Mouse (Mus musculus) limb, embryonic 14.5 days (tissue): ENCODE results near the gene Foxb2. TPM values are rescaled to one million over a fixed set of nuclear protein-coding genes. Genes with fewer than 3 reads are reported as not detected.
A peak's percentile ranks its signal among the peaks of the same experiment; 100 is the strongest.

ENCODE experiments used
- ATAC-seq: fragments of 200-750 bp; cut with Nextera tagmentation; 2 replicates; pipeline ENCODE4 v1.8.0; 2017; ENCODE audit warnings: low read depth, moderate number of reproducible peaks, moderate TSS enrichment; ENCODE audit not compliant: low FRiP score
- DNase-seq: peaks from one replicate; pipeline ENCODE4 v3.0.0-alpha.2; 2015; ENCODE audit warnings: low spot score
- H3K27ac ChIP-seq: fragments of 300-500 bp; sonication (generic); replicated peaks from 2 replicates; pipeline ENCODE4 v1.5.1; 2014; ENCODE audit warnings: low read depth, mild to moderate bottlenecking, low read length, moderate library complexity, mixed read lengths
- H3K27me3 ChIP-seq: fragments of 300-500 bp; sonication (generic); 2 replicates; pipeline ENCODE4 v1.6.1; 2014; ENCODE audit warnings: low read length, mixed read lengths; ENCODE audit not compliant: control insufficient read depth, insufficient read depth
- H3K36me3 ChIP-seq: fragments of 300-500 bp; sonication (generic); 2 replicates; pipeline ENCODE4 v1.6.1; 2014; ENCODE audit warnings: mild to moderate bottlenecking, low read length, moderate library complexity, mixed read lengths; ENCODE audit not compliant: control insufficient read depth, insufficient read depth
- H3K4me1 ChIP-seq: fragments of 300-500 bp; sonication (generic); 2 replicates; pipeline ENCODE4 v1.6.1; 2014; ENCODE audit warnings: antibody characterized with exemption, low read length, mixed read lengths; ENCODE audit not compliant: control insufficient read depth, insufficient read depth
- H3K4me2 ChIP-seq: fragments of 300-500 bp; sonication (generic); replicated peaks from 2 replicates; pipeline ENCODE4 v1.6.1; 2014; ENCODE audit warnings: low read depth, mild to moderate bottlenecking, low read length, moderate library complexity; ENCODE audit not compliant: severe bottlenecking
- H3K4me3 ChIP-seq: fragments of 300-500 bp; sonication (generic); replicated peaks from 2 replicates; pipeline ENCODE4 v1.5.1; 2014; ENCODE audit warnings: low read length
- H3K9ac ChIP-seq: fragments of 300-500 bp; sonication (generic); 2 replicates; pipeline ENCODE4 v1.6.1; 2014; ENCODE audit warnings: mild to moderate bottlenecking, low read depth, low read length, moderate library complexity; ENCODE audit not compliant: severe bottlenecking
- H3K9me3 ChIP-seq: fragments of 300-500 bp; sonication (generic); 2 replicates; pipeline ENCODE4 v1.6.1; 2016; ENCODE audit warnings: low read length; ENCODE audit not compliant: control insufficient read depth
- POLR2A ChIP-seq: fragments of 200-500 bp; IDR thresholded peaks from 2 replicates; pipeline ENCODE4 v1.8.0; 2012; ENCODE audit warnings: inconsistent platforms, mild to moderate bottlenecking, moderate library complexity, borderline replicate concordance; ENCODE audit not compliant: insufficient read depth, insufficient read length; ENCODE audit errors: extremely low read depth
- WGBS: fragments of 180-500 bp; shearing (Covaris S2); extraction: QIAGEN DNeasy Blood & Tissue Kit; methylation state at CpG from one replicate; pipeline ENCODE4 v1.1.7; 2014; 5-methylcytosine and 5-hydroxymethylcytosine counted together
- polyA plus RNA-seq, 2 experiments: library from polyadenylated mRNA; depleted of rRNA in 1 of 2; stranded (reverse) in 1 of 2; unstranded in 1 of 2; fragments of >200 nt; fragmentation: Nextera tagmentation in 1 of 2; extraction: Ambion mirVana in 1 of 2; gene quantifications; 2 replicates each; pipeline versions ENCODE4 v1.2.1 to v1.2.3; 2012 to 2014

Gene Foxb2
- polyA plus RNA-seq, 2 experiments, result 0.11 TPM; not detected in 1

DNA sequence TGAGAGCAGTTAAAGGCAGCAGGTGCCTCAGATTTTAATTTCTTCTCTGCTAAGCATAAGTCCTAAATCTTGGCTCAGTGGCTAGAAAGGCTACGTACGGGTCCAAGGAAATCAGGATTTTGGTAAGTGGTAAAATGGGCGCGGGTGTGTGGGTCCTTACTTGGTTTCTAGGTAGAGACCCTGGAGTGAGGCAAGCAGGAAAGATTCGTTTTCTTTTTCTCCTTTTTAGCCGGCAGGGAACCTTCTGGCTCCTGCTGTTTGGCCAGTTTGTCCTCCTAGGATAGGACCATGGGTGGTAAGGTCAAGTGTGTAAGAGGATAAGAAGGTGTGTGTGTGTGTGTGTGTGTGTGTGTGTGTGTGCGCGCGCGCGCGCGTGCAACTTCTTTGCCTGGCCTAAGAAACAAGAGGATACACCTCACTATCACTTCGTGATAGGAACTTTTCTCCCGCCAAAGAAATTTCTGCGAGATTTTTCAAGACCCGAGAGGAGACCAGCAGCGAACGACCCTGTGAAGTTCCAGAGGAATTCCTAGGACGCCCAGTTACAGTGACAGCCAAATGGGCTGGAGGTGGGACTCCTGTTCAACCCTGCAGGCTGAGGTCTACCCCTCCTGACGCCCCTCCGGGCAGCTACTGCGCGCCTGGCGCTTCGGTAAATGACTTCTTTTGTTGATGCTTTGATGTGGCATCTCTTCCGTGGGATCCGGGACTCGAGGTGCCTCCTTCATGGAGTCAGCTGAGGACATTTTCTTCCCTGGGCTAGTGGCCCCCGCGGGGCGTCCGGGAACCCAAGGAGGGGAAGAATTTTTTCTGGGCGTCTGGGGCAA lies 2.2 kb upstream of the Foxb2 start:
- ATAC-seq (no peak), DNase-seq (no peak)
- Histone ChIP-seq H3K4me3 (peak overlapping the region; percentile 16; the same call in 1 of the 2 replicates), H3K9me3 (no peaks in the 10 kb centered on the region), H3K4me1 (peaks cover 22% of the 10 kb centered on the region; the same call in 1 of the 2 replicates), H3K27ac (no peak overlapping the region), H3K9ac (no peak overlapping the region), H3K27me3 (peaks cover 93% of the 10 kb centered on the region), H3K4me2 (peak overlapping the region; percentile 8; the same call in 1 of the 2 replicates), H3K36me3 (no peaks in the 10 kb centered on the region)
- no peak for TF ChIP-seq POLR2A
- under 1% methylated on average over 32 of the region's 34 CpGs for WGBS

DNA sequence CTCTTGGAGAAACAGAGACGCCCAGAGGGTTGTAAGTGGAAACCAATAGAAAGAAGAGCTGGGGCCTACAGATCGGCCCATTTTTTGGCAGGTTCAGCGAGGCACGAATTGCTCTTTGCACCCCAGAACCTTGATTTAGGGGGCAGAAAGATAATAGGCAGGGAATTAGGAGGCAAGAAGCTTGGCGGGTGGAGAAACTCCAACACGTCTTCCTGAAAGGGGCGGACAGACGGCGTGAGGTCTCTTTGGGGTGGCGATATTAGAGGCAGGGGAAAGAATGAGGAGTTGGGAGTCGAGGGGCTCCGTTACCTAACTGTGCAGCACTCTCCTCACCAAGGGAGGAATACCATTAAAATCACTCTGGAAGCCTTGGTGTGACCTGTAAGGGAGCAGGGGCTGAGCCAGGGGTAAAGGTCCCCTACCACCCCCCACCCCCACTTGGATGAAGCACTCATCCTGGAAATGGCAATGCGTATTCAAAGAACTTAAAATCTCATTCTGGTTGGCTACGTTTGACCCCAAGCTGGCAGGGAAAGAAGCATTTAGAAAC lies 1.5 kb upstream of the Foxb2 start:
- Histone ChIP-seq H3K4me1 (peaks cover 22% of the 10 kb centered on the region; the same call in 1 of the 2 replicates), H3K27ac (no peak overlapping the region), H3K4me3 (no peak overlapping the region; the same call in 1 of the 2 replicates), H3K36me3 (no peaks in the 10 kb centered on the region), H3K9ac (no peak overlapping the region), H3K4me2 (no peak overlapping the region), H3K27me3 (peaks cover 96% of the 10 kb centered on the region), H3K9me3 (no peaks in the 10 kb centered on the region)
- ATAC-seq (no peak), DNase-seq (no peak)
- TF ChIP-seq POLR2A, result no peak
- WGBS, result 4% methylated on average over 14 of the region's 14 CpGs

DNA sequence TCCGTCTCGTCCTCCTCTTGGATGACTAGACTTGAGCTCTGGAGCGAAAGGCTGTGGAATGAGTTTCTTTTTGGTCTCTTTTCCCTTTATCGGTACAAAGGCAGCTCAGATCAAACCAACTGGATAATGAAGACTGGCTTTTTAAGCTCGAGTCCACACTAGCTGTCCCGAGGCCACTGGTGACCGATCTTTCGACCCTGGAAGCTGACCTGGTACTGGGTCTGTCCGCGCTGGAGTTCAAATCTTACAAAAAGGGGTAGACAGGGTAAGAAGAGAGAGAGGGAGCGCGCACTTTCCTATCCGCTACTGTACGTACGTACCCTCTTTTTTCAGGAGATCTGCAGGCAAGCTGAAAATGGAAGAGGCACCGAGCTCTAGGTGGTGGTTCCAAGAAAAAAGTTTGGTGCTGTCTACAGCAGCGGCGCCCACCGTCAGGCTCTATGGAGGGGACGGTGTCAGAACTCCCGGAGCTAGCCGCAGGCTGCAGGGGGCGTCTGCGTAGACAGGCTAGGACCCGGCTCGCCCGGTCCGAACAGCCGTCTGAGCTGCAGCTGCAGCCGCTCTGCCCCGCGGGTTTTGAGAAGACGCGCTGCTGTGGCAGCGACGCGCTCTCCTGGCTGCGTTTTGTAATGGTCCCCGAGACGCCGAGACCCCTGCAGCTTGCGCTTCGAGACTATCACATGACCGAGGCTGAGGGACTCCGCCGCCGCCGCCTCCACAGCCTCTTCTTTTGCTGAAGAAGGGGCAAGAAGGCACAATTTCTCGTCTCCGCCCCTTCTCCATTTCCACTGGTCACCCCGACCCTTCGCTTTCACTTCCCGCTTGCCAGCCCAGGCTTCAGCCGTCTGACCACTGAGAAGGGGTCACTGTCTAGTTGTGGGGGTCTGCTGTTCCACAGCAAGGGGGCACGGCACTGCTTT lies 597 bp upstream of the Foxb2 start:
- ATAC-seq (no peak), DNase-seq (no peak)
- no peak for TF ChIP-seq POLR2A
- H3K27ac ChIP-seq, result no peak overlapping the region
- H3K4me3 ChIP-seq, result peak overlapping the region; percentile 44
- peak overlapping the region; percentile 78 for H3K4me2 ChIP-seq
- peaks cover 99% of the 10 kb centered on the region for H3K27me3 ChIP-seq
- WGBS, result under 1% methylated on average over 50 of the region's 55 CpGs
- H3K4me1 ChIP-seq, result peaks cover 22% of the 10 kb centered on the region; the same call in 1 of the 2 replicates
- H3K9ac ChIP-seq, result no peak overlapping the region
- H3K9me3 ChIP-seq, result no peaks in the 10 kb centered on the region
- no peaks in the 10 kb centered on the region for H3K36me3 ChIP-seq

DNA sequence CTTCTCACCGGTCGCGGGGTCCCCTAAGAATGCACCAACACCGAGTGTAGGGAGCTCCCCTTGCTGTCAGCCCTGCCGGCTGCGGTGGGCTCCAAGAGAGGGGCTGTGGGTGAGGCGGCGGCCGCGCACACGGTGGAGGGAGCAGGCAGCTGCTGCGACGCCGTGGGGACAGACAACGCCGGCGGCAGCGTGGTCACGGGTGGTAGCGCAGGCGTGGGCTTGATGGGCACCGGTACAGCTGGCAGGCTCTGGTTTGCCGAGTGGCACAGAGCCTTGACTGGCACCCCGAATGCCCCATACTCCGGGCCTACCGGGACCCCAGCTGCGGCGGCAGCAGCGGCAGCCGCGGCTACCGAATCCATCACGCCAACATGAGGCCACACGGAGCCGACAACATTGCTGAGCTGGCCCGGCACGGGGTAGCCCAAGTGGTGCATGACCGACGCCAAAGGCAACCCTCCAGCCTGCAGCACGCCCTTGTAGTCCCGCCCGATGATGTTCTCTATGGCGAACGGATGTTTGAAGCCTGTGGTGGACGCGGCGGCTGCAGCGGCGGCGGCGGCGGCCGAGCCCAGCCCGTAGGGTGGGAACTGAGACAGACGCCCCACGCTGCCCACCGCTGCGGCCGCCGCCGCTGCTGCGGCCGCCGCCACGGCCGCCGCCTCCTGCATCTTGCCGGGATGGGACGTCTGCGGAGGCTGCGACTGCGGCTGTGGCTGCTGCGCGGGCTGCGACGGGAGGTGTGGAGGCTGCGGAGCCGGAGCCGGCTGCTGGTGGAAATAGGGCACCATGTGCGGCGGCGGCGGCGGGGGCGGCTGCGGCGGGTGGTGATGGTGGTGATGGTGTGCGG lies 1.0 kb downstream of the Foxb2 start:
- Histone ChIP-seq H3K9ac (0 out of 2 replicates have a peak overlapping the region, but pooled peaks have one; percentile 34), H3K27ac (no peak overlapping the region), H3K4me1 (peaks cover 22% of the 10 kb centered on the region; the same call in 1 of the 2 replicates), H3K36me3 (no peaks in the 10 kb centered on the region), H3K4me3 (peak overlapping the region; percentile 44), H3K27me3 (peaks cover 93% of the 10 kb centered on the region), H3K4me2 (peak overlapping the region; percentile 78), H3K9me3 (no peaks in the 10 kb centered on the region)
- under 1% methylated on average over 74 of the region's 88 CpGs for WGBS
- DNase-seq (no peak), ATAC-seq (0 out of 2 replicates have a peak, but pooled peaks have one; percentile 14)
- TF ChIP-seq POLR2A, result no peak
